ENCODE assay signal across 11 mouse cellular contexts in genomic region chr11:73036889-73037288, GRCm38 (mm10). TPM values are rescaled to one million over a fixed set of nuclear protein-coding genes. Genes with fewer than 3 reads are reported as not detected.
DNase-seq lines count a peak whose midpoint lies in the region; ATAC-seq and TF ChIP-seq lines count a peak whose summit lies in the region.
"Had no signal": no experiment of that assay in that cellular context is flagged by ENCODE, and none has a peak within 500 bp of the region (broad histone marks: within the 10 kb centered on the region; RNA-seq: fewer than 3 reads in every experiment).

No protein-coding gene starts in this region.

- 50% methylated on average over 6 of the region's 6 CpGs for WGBS in limb, embryonic 14.5 days
- 59% methylated on average over 6 of the region's 6 CpGs for WGBS in hindbrain, embryonic 14.5 days

- H3K79me3 ChIP-seq in C2C12 (ENCODE audit: low read depth): no peaks in the 10 kb centered on the region

- H3K27me3 ChIP-seq in C2C12 (ENCODE audit: control insufficient read depth, insufficient read depth, insufficient read length): no peaks in the 10 kb centered on the region
- no peaks in the 10 kb centered on the region for H3K27me3 ChIP-seq in limb, embryonic 14.5 days (ENCODE audit: control insufficient read depth, insufficient read depth, low read length)
- H3K27me3 ChIP-seq in hindbrain, embryonic 14.5 days (ENCODE audit: control insufficient read depth, insufficient read depth, low read length): no peaks in the 10 kb centered on the region
- H3K27me3 ChIP-seq: embryonic facial prominence, embryonic 13.5 days; stomach, embryonic 15.5 days had no signal

- TF ChIP-seq CTCF in layer of hippocampus, adult 2 months (conservative IDR thresholded peaks at IDR 0.05): peak; percentile 33; the same call in 1 of the 2 replicates
- no peak for TF ChIP-seq CTCF in C2C12 (IDR thresholded peaks at IDR 0.05; ENCODE audit: control insufficient read depth, insufficient read depth, insufficient read length)

- ATAC-seq in limb, embryonic 14.5 days (ENCODE audit: low FRiP score, low read depth): peak; percentile 79
- no peak for ATAC-seq in hindbrain, embryonic 14.5 days (ENCODE audit: low FRiP score)
- ATAC-seq: inflammation-experienced regulatory T-cells, adult 6 months had no signal

- TF ChIP-seq POLR2A in limb, embryonic 14.5 days (IDR thresholded peaks at IDR 0.05; ENCODE audit: borderline replicate concordance, extremely low read depth, insufficient read depth, insufficient read length): no peak

- H3K4me1 ChIP-seq in limb, embryonic 14.5 days (ENCODE audit: control insufficient read depth, insufficient read depth, low read length): no peaks in the 10 kb centered on the region
- no peaks in the 10 kb centered on the region for H3K4me1 ChIP-seq in hindbrain, embryonic 14.5 days (replicated peaks; ENCODE audit: control insufficient read depth, insufficient read depth, low read length)
- H3K4me1 ChIP-seq: embryonic facial prominence, embryonic 13.5 days had no signal

- no peak overlapping the region for H3ac ChIP-seq in C2C12 (ENCODE audit: control insufficient read depth, insufficient read length, low read depth)

- no peaks in the 10 kb centered on the region for H3K79me2 ChIP-seq in C2C12 (ENCODE audit: control insufficient read depth, insufficient read depth)

- H3K4me2 ChIP-seq in limb, embryonic 14.5 days (replicated peaks; ENCODE audit: low read depth, low read length, severe bottlenecking): no peak overlapping the region
- no peak overlapping the region for H3K4me2 ChIP-seq in hindbrain, embryonic 14.5 days (replicated peaks)
- H3K4me2 ChIP-seq: embryonic facial prominence, embryonic 13.5 days; stomach, embryonic 15.5 days had no signal

- H3K27ac ChIP-seq in layer of hippocampus, adult 2 months: peak overlapping the region; percentile 39; the same call in 1 of the 2 replicates
- H3K27ac ChIP-seq in limb, embryonic 14.5 days (replicated peaks; ENCODE audit: low read depth, low read length): no peak overlapping the region
- H3K27ac ChIP-seq in hindbrain, embryonic 14.5 days: no peak overlapping the region
- H3K27ac ChIP-seq: embryonic facial prominence, embryonic 13.5 days; stomach, embryonic 15.5 days had no signal

- H3K4me3 ChIP-seq in layer of hippocampus, adult 2 months: no peak overlapping the region
- no peak overlapping the region for H3K4me3 ChIP-seq in C2C12 (ENCODE audit: insufficient read depth, poor library complexity, severe bottlenecking)
- H3K4me3 ChIP-seq in limb, embryonic 14.5 days (replicated peaks; ENCODE audit: low read length): no peak overlapping the region
- no peak overlapping the region for H3K4me3 ChIP-seq in hindbrain, embryonic 14.5 days (replicated peaks; ENCODE audit: low read length)
- H3K4me3 ChIP-seq: embryonic facial prominence, embryonic 13.5 days; stomach, embryonic 15.5 days had no signal

- no peaks in the 10 kb centered on the region for H3K9me3 ChIP-seq in limb, embryonic 14.5 days (ENCODE audit: control insufficient read depth, low read length)
- no peaks in the 10 kb centered on the region for H3K9me3 ChIP-seq in hindbrain, embryonic 14.5 days (ENCODE audit: control insufficient read depth, low read length)
- H3K9me3 ChIP-seq: embryonic facial prominence, embryonic 13.5 days; stomach, embryonic 15.5 days had no signal

- no peak overlapping the region for H3K9ac ChIP-seq in limb, embryonic 14.5 days (ENCODE audit: low read depth, low read length, severe bottlenecking)
- no peak overlapping the region for H3K9ac ChIP-seq in hindbrain, embryonic 14.5 days
- H3K9ac ChIP-seq: embryonic facial prominence, embryonic 13.5 days; stomach, embryonic 15.5 days had no signal

- no peak for DNase-seq in layer of hippocampus, adult 2 months (ENCODE audit: low spot score in 2 of 2)
- DNase-seq in layer of hippocampus, adult 9-10 months (ENCODE audit: low spot score): no peak
- DNase-seq in Muller cell, postnatal 12 days (ENCODE audit: inconsistent ontology term): peak; percentile 80
- peak; percentile 33 for DNase-seq in limb, embryonic 14.5 days (ENCODE audit: low spot score)
- no peak for DNase-seq in left cerebral cortex, adult 8-10 months (ENCODE audit: low spot score in 2 of 2)
- no peak for DNase-seq in hindbrain, embryonic 14.5 days (ENCODE audit: low spot score)
- DNase-seq: right cerebral cortex, postnatal 25 days had no signal

- peaks cover 21% of the 10 kb centered on the region for H3K36me3 ChIP-seq in C2C12 (ENCODE audit: control insufficient read depth, insufficient read depth)
- 0 out of 2 replicates have a peak, but pooled peaks cover 4% of the 10 kb centered on the region for H3K36me3 ChIP-seq in limb, embryonic 14.5 days (ENCODE audit: control insufficient read depth, insufficient read depth, low read length)
- peaks cover 42% of the 10 kb centered on the region for H3K36me3 ChIP-seq in hindbrain, embryonic 14.5 days (replicated peaks; ENCODE audit: control insufficient read depth, insufficient read depth)
- H3K36me3 ChIP-seq: stomach, embryonic 15.5 days had no signal

TF ChIP-seq in C2C12, 6 proteins besides CTCF, POLR2A, EP300 and RAD21:
- TF ChIP-seq FOSL1 (IDR thresholded peaks at IDR 0.05; ENCODE audit: insufficient read depth, low read length, poor library complexity, severe bottlenecking) (peak; percentile 76), CEBPB (IDR thresholded peaks at IDR 0.05; ENCODE audit: low read depth) (no peak), MYOD1 (IDR thresholded peaks at IDR 0.05; ENCODE audit: control insufficient read depth, insufficient read length, low read depth) (peak; percentile 100), MYOG (IDR thresholded peaks at IDR 0.05; ENCODE audit: control insufficient read depth, extremely low read depth, insufficient read length) (no peak), MAX (IDR thresholded peaks at IDR 0.05) (peak; percentile 54)

RNA-seq across cellular contexts. Expression of gene Ncbp3, which starts 10.7 kb away (rescaled TPM):
- 10 to 100 TPM; 10.6 to 11.8 TPM for total RNA-seq in layer of hippocampus, adult 2 months (2021)
- 3.6 TPM for polyA plus RNA-seq in C2C12 (2012; fragmentation: generic; extraction: Trizol)
- polyA plus RNA-seq in limb, embryonic 14.5 days (2012; rRNA removed): 6.3 and 7.1 TPM in 2 replicates
- 10.1 and 11.7 TPM in 2 replicates for polyA plus RNA-seq in limb, embryonic 14.5 days (2014; fragmentation: Nextera tagmentation; extraction: Ambion mirVana)
- total RNA-seq in left cerebral cortex, adult 8-10 months (2022): 1 to 10 TPM; 8.4 to 9.4 (median 9.2) TPM
- 8.5 and 9.3 TPM in 2 replicates for polyA plus RNA-seq in hindbrain, embryonic 14.5 days (2014; fragmentation: Nextera tagmentation; extraction: Ambion mirVana)

RNA-seq across cellular contexts. Expression of gene Camkk1, which starts 18.1 kb away (rescaled TPM):
- 100 to 1,000 TPM; 173 to 177 TPM for total RNA-seq in layer of hippocampus, adult 2 months (2021)
- polyA plus RNA-seq in C2C12 (2012; fragmentation: generic; extraction: Trizol): 7.7 TPM
- 11.1 and 11.4 TPM in 2 replicates for polyA plus RNA-seq in limb, embryonic 14.5 days (2012; rRNA removed)
- 5.5 and 5.8 TPM in 2 replicates for polyA plus RNA-seq in limb, embryonic 14.5 days (2014; fragmentation: Nextera tagmentation; extraction: Ambion mirVana)
- 100 to 1,000 TPM; 107 to 111 (median 108) TPM for total RNA-seq in left cerebral cortex, adult 8-10 months (2022)
- polyA plus RNA-seq in hindbrain, embryonic 14.5 days (2014; fragmentation: Nextera tagmentation; extraction: Ambion mirVana): 13.9 and 18.1 TPM in 2 replicates

RNA-seq across cellular contexts. Expression of gene P2rx1, which starts 38.0 kb away (rescaled TPM):
- under 1 TPM; 0.15 to 0.44 TPM for total RNA-seq in layer of hippocampus, adult 2 months (2021)
- polyA plus RNA-seq in C2C12 (2012; fragmentation: generic; extraction: Trizol): 0.05 TPM
- 1.8 and 2.1 TPM in 2 replicates for polyA plus RNA-seq in limb, embryonic 14.5 days (2012; rRNA removed)
- 1.9 and 2.2 TPM in 2 replicates for polyA plus RNA-seq in limb, embryonic 14.5 days (2014; fragmentation: Nextera tagmentation; extraction: Ambion mirVana)
- under 1 TPM; 0.21 to 0.89 (median 0.41) TPM for total RNA-seq in left cerebral cortex, adult 8-10 months (2022)
- 0.46 and 0.48 TPM in 2 replicates for polyA plus RNA-seq in hindbrain, embryonic 14.5 days (2014; fragmentation: Nextera tagmentation; extraction: Ambion mirVana)
- polyA plus RNA-seq: inflammation-experienced regulatory T-cells, adult 6 months had no signal

RNA-seq across cellular contexts. Expression of gene Itgae, which starts 53.5 kb away (rescaled TPM):
- under 1 TPM; 0.15 to 0.20 TPM for total RNA-seq in layer of hippocampus, adult 2 months (2021)
- 0.05 TPM for polyA plus RNA-seq in C2C12 (2012; fragmentation: generic; extraction: Trizol)
- polyA plus RNA-seq in limb, embryonic 14.5 days (2012; rRNA removed): 0.12 and 0.15 TPM in 2 replicates
- polyA plus RNA-seq in limb, embryonic 14.5 days (2014; fragmentation: Nextera tagmentation; extraction: Ambion mirVana): 0.35 and 0.37 TPM in 2 replicates
- total RNA-seq in left cerebral cortex, adult 8-10 months (2022): under 1 TPM; 0.18 to 0.37 (median 0.29) TPM
- 0.25 and 0.32 TPM in 2 replicates for polyA plus RNA-seq in hindbrain, embryonic 14.5 days (2014; fragmentation: Nextera tagmentation; extraction: Ambion mirVana)

Comparison
In these comparisons a context has a peak if more than half of its experiments do, and no peak if none do; other contexts are left out.
1. DNase-seq: peak in Muller cell, postnatal 12 days (single experiment) and limb, embryonic 14.5 days (single experiment); none in layer of hippocampus, adult 2 months (0 of 2), layer of hippocampus, adult 9-10 months (single experiment), left cerebral cortex, adult 8-10 months (0 of 2) and hindbrain, embryonic 14.5 days (single experiment).